Mouse (Mus musculus) kidney, adult 8-10 months (tissue): ENCODE results near the gene Depp1.
A peak's percentile ranks its signal among the peaks of the same experiment; 100 is the strongest.

Experiments used
- DNase-seq, 2 experiments: peaks; one replicate each; pipeline ENCODE4 v3.0.0; 2022

The Depp1 gene

GRCm38 (mm10) chr6:116694346-116694745 lies 43.9 kb downstream of the Depp1 start:
- no peak for DNase-seq

- DNase-seq, result no peak
Observed at GRCm38 (mm10) chr6:116697413-116697812, 47.0 kb downstream of the Depp1 start.

- peak; percentile 65 to 71 for DNase-seq
Observed at GRCm38 (mm10) chr6:116697896-116698425, 47.6 kb downstream of the Depp1 start.

- DNase-seq, result no peak
Observed at GRCm38 (mm10) chr6:116700821-116701220, 50.4 kb downstream of the Depp1 start.
